15 mouse cellular contexts compared by ENCODE assay signal in the genomic region with DNA sequence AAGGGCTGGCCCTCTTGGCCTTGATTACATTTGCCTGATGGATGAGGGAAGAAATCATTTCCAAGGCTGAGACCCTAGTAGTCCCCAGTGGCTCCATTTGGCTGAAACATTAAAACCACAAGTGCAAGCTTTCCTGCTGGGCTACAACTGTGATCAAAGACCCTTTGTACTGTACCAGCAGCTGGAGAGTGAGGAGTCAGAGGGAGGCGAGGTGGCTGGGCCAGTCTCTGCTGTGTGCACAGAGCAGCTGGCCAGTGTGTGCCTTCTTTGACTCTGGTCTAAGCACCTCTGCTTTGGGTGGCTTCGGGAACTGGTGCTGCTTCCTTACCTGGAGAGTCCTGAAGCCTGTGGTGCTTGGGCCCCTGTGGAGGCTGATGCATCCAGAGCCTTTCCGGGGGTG.
DNase-seq lines count a peak whose midpoint lies in the region; ATAC-seq lines count a peak whose summit lies in the region.
"Had no signal": no experiment of that assay in that cellular context is flagged by ENCODE, and none has a peak within 500 bp of the region (broad histone marks: within the 10 kb centered on the region; RNA-seq: fewer than 3 reads in every experiment).

No protein-coding gene starts in this region.

- H3K27me3 ChIP-seq in hindbrain, embryonic 12.5 days, result no peaks in the 10 kb centered on the region
- H3K27me3 ChIP-seq in hindbrain, embryonic 10.5 days (ENCODE audit: insufficient read depth, poor library complexity, severe bottlenecking), result no peaks in the 10 kb centered on the region
- H3K27me3 ChIP-seq in limb, embryonic 10.5 days (ENCODE audit: low read depth, poor library complexity, severe bottlenecking), result no peaks in the 10 kb centered on the region
- H3K27me3 ChIP-seq: liver, embryonic 15.5 days; Patski had no signal

- no peaks in the 10 kb centered on the region for H3K9me3 ChIP-seq in hindbrain, embryonic 12.5 days (replicated peaks)
- H3K9me3 ChIP-seq in hindbrain, embryonic 10.5 days, result no peaks in the 10 kb centered on the region
- no peaks in the 10 kb centered on the region for H3K9me3 ChIP-seq in limb, embryonic 10.5 days (replicated peaks)
- H3K9me3 ChIP-seq: liver, embryonic 15.5 days had no signal

- no peak overlapping the region for H3K27ac ChIP-seq in hindbrain, embryonic 12.5 days
- no peak overlapping the region for H3K27ac ChIP-seq in hindbrain, embryonic 10.5 days
- H3K27ac ChIP-seq in limb, embryonic 10.5 days, result peak overlapping the region; percentile 37
- H3K27ac ChIP-seq: heart, adult 2 months; liver, embryonic 15.5 days had no signal

- H3K36me3 ChIP-seq in hindbrain, embryonic 12.5 days, result no peaks in the 10 kb centered on the region
- no peaks in the 10 kb centered on the region for H3K36me3 ChIP-seq in hindbrain, embryonic 10.5 days
- H3K36me3 ChIP-seq in limb, embryonic 10.5 days, result no peaks in the 10 kb centered on the region
- H3K36me3 ChIP-seq: liver, embryonic 15.5 days had no signal

- peak; percentile 57 for ATAC-seq in hindbrain, embryonic 12.5 days (ENCODE audit: low FRiP score)
- no peak for ATAC-seq in granulocyte monocyte progenitor cell, adult 5-6 weeks (replicated peaks; ENCODE audit: poor library complexity, severe bottlenecking)
- ATAC-seq: Patski had no signal

- H3K4me2 ChIP-seq in hindbrain, embryonic 12.5 days (replicated peaks), result no peak overlapping the region
- H3K4me2 ChIP-seq: liver, embryonic 15.5 days had no signal

- WGBS in hindbrain, embryonic 12.5 days, result 63% methylated on average over 3 of the region's 3 CpGs
- 46% methylated on average over 3 of the region's 3 CpGs for WGBS in hindbrain, embryonic 10.5 days
- 44% methylated on average over 3 of the region's 3 CpGs for WGBS in limb, embryonic 10.5 days

- H3K9ac ChIP-seq in hindbrain, embryonic 12.5 days, result no peak overlapping the region
- H3K9ac ChIP-seq: liver, embryonic 15.5 days had no signal

- intact Hi-C loops in left cerebral cortex, postnatal 36 days (cut with DNase I), result no loop called here

- DNase-seq in hindbrain, embryonic 10.5 days (ENCODE audit: low spot score), result no peak
- peak; percentile 35 for DNase-seq in embryo, embryonic 11 days
- DNase-seq in limb, embryonic 10.5 days (ENCODE audit: low spot score), result peak; percentile 39
- DNase-seq in neural tube, embryonic 10.5 days (ENCODE audit: extremely low spot score, low spot score), result peak; percentile 32
- DNase-seq in kidney, postnatal 36 days, result no peak
- DNase-seq in left cerebral cortex, postnatal 36 days (ENCODE audit: low spot score in 2 of 2), result no peak
- DNase-seq: adrenal gland, postnatal 25 days; cerebellum, adult 18-20 months; heart, adult 2 months; layer of hippocampus, postnatal 36 days; retina, postnatal 1 day had no signal

- H3K4me1 ChIP-seq in hindbrain, embryonic 12.5 days, result peaks cover 9% of the 10 kb centered on the region
- peaks cover 11% of the 10 kb centered on the region for H3K4me1 ChIP-seq in hindbrain, embryonic 10.5 days (replicated peaks)
- H3K4me1 ChIP-seq in limb, embryonic 10.5 days, result peaks cover 14% of the 10 kb centered on the region
- H3K4me1 ChIP-seq: liver, embryonic 15.5 days had no signal

- no peak overlapping the region for H3K4me3 ChIP-seq in hindbrain, embryonic 12.5 days
- H3K4me3 ChIP-seq in hindbrain, embryonic 10.5 days, result no peak overlapping the region
- no peak overlapping the region for H3K4me3 ChIP-seq in limb, embryonic 10.5 days
- H3K4me3 ChIP-seq: heart, adult 2 months; liver, embryonic 15.5 days had no signal

Comparison
In these comparisons a context has a peak if more than half of its experiments do, and no peak if none do; other contexts are left out.
1. DNase-seq: peak in embryo, embryonic 11 days (single experiment), limb, embryonic 10.5 days (single experiment) and neural tube, embryonic 10.5 days (single experiment); none in hindbrain, embryonic 10.5 days (single experiment), kidney, postnatal 36 days (0 of 2) and left cerebral cortex, postnatal 36 days (0 of 2).